Mouse (Mus musculus) lung, embryonic 15.5 days (tissue): ENCODE data around the gene Olfr519. TPM values are rescaled to one million over a fixed set of nuclear protein-coding genes. Genes with fewer than 3 reads are reported as not detected.

Source experiments
- ATAC-seq: fragments of 200-750 bp; cut with Nextera tagmentation; 2 replicates; pipeline ENCODE4 v1.8.0; 2017; ENCODE audit warnings: moderate number of reproducible peaks, borderline replicate concordance; ENCODE audit not compliant: low FRiP score, low TSS enrichment; ENCODE audit errors: extremely low read depth
- H3K27ac ChIP-seq: fragments of 300-500 bp; sonication (generic); 2 replicates; pipeline ENCODE4 v1.5.1; 2015; ENCODE audit warnings: moderate library complexity, mild to moderate bottlenecking, inconsistent platforms
- H3K27me3 ChIP-seq: fragments of 300-500 bp; sonication (generic); 2 replicates; pipeline ENCODE4 v1.6.1; 2015; ENCODE audit warnings: inconsistent platforms
- H3K36me3 ChIP-seq: fragments of 300-500 bp; sonication (generic); 2 replicates; pipeline ENCODE4 v1.6.1; 2015; ENCODE audit warnings: inconsistent platforms
- H3K4me1 ChIP-seq: fragments of 300-500 bp; sonication (generic); 2 replicates; pipeline ENCODE4 v1.6.1; 2015; ENCODE audit warnings: inconsistent platforms
- H3K4me2 ChIP-seq: fragments of 300-500 bp; sonication (generic); 2 replicates; pipeline ENCODE4 v1.6.1; 2015; ENCODE audit warnings: inconsistent platforms, mild to moderate bottlenecking, moderate library complexity
- H3K4me3 ChIP-seq: fragments of 300-500 bp; sonication (generic); 2 replicates; pipeline ENCODE4 v1.5.1; 2015; ENCODE audit warnings: mild to moderate bottlenecking, inconsistent platforms
- H3K9ac ChIP-seq: fragments of 300-500 bp; sonication (generic); 2 replicates; pipeline ENCODE4 v1.6.1; 2015; ENCODE audit warnings: inconsistent platforms
- H3K9me3 ChIP-seq: fragments of 300-500 bp; sonication (generic); 2 replicates; pipeline ENCODE4 v1.6.1; 2016; ENCODE audit warnings: inconsistent platforms
- WGBS: fragments of 180-500 bp; shearing (Covaris S2); methylation state at CpG from one replicate; pipeline ENCODE4 v1.1.7; 2015; 5-methylcytosine and 5-hydroxymethylcytosine counted together
- polyA plus RNA-seq: library from polyadenylated mRNA; unstranded; fragments of >200 nt; fragmentation: Nextera tagmentation; extraction: Ambion mirVana; gene quantifications from 2 replicates; pipeline ENCODE4 v1.2.1, GENCODE M21; 2015

Gene Olfr519
- not detected in 2 replicates for polyA plus RNA-seq

DNA sequence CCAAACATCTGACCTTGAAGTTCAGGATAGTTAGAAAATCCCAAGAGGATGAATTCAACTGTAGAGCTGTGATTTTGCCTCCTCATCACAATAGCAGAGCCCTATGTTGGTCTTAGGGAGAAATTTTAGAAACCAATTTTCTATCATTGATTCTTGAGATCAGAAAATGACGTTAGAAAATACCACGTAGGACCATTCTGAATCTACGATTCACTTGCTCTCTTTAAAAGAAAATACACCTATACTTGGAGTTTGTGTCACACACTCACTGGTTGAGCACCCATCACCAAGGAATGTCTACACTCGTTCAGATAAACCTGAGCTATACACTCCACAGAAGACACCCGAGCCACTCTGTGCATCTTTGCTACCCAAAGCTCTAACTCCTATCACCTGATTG lies at the start of gene Olfr519:
Gene Olfr519 (minus strand): TSS at position 101 of the 400 bp plus-strand sequence.
- Histone ChIP-seq H3K4me3 (no peak within 1 kb of the TSS), H3K36me3 (no peaks in the 10 kb centered on the region), H3K4me2 (no peak within 1 kb of the TSS), H3K9ac (no peak within 1 kb of the TSS), H3K27me3 (no peaks in the 10 kb centered on the region), H3K27ac (no peak within 1 kb of the TSS), H3K9me3 (no peaks in the 10 kb centered on the region), H3K4me1 (no peaks in the 10 kb centered on the region)
- WGBS = 82% methylated on average over 5 of the region's 5 CpGs
- ATAC-seq = no peak

DNA sequence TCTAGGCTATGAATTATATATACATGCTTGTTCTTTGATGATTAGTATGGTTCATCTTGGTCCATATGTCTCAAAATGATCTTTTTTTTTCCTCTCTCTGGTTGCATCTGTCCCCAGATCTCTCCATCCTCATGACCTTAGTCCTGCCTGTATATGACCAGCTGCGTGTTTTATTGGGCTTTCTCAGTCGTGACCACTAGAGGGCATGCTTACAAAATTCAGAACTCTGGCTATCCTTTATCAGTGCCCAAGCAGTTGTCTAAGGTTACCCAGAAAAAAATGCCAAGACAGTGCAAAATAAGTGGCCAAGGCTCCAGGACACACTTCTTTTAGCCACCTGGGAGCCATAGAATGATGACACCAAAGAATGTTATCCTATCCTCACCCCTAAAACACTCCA lies 49.8 kb upstream of the Olfr519 start:
- Histone ChIP-seq H3K27me3 (peaks cover under 1% of the 10 kb centered on the region; the same call in 1 of the 2 replicates), H3K4me3 (no peak overlapping the region), H3K9ac (no peak overlapping the region), H3K9me3 (no peaks in the 10 kb centered on the region), H3K4me1 (no peaks in the 10 kb centered on the region), H3K4me2 (no peak overlapping the region), H3K27ac (no peak overlapping the region), H3K36me3 (peaks cover 48% of the 10 kb centered on the region)
- WGBS = 2% methylated on average over 2 of the region's 2 CpGs
- ATAC-seq = no peak

DNA sequence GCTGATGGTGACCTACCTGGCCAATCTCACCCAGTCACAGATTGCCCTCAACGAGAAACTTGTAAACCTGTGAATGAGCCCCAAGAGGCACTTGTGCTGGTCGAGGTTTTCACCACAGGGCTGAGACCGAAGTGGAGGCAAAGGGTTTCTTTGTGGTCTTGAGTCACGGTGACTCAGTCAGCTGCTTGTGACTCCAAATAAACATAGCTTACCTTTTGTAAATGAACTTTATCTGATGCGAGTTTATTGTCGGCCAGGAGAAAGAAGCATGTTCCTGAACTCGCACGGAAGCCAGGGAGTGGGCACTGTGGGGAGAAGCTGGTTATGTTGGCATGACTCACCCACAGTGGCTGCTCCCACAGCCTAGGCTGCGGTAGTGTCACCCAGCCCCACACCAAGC lies 47.2 kb upstream of the Olfr519 start:
- H3K4me2 ChIP-seq = no peak overlapping the region
- H3K9ac ChIP-seq = no peak overlapping the region
- H3K4me3 ChIP-seq = no peak overlapping the region
- no peak overlapping the region for H3K27ac ChIP-seq
- no peaks in the 10 kb centered on the region for H3K9me3 ChIP-seq
- 84% methylated on average over 9 of the region's 9 CpGs for WGBS
- H3K36me3 ChIP-seq = peaks cover 65% of the 10 kb centered on the region
- no peak for ATAC-seq
- no peaks in the 10 kb centered on the region for H3K4me1 ChIP-seq
- no peaks in the 10 kb centered on the region for H3K27me3 ChIP-seq

DNA sequence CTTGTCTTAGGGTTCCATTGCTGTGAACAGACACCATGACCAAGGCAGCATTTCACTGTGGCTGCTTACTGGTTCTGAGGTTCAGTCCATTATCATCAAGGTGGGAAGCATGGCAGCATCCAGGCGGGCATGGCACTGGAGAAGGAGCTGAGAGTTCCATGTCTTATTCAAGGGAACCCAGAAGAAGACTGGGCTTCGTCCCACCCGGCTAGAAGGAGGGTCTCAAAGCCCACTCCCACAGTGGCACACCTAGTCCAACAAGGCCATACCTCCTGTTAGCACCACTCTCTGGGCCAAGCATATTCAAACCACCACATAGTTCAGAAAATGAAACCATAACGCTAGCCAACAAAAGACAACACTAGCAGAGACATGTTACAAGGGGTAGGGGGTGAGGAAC lies 42.4 kb upstream of the Olfr519 start:
- Histone ChIP-seq H3K4me2 (no peak overlapping the region), H3K9me3 (no peaks in the 10 kb centered on the region), H3K4me1 (peaks cover 10% of the 10 kb centered on the region), H3K36me3 (peaks cover 43% of the 10 kb centered on the region), H3K27me3 (no peaks in the 10 kb centered on the region), H3K4me3 (no peak overlapping the region), H3K27ac (no peak overlapping the region), H3K9ac (no peak overlapping the region)
- WGBS = 85% methylated on average over 4 of the region's 4 CpGs
- no peak for ATAC-seq

DNA sequence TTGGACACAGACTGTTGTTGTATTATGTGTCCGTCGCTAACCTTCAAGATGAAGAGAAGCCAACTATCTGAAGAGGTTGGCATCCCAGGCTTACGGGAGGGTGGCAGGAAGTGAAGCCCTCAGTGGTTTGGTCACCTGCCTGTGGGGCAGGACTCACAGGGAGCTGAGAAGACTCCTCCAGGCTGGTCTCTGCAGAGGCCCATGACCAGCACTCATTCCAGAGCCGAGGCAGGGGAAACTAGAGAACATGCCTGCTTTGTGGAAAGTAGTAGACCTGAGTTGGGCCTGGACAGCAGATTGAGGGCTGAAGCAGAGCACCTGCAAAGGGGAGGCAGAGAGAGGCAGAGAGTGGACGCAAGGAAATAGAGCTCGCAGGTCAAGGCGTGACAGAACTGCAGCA lies 41.2 kb upstream of the Olfr519 start:
- Histone ChIP-seq H3K27me3 (no peaks in the 10 kb centered on the region), H3K4me3 (peak overlapping the region; percentile 89), H3K27ac (no peak overlapping the region), H3K9ac (peak overlapping the region; percentile 95; the same call in 1 of the 2 replicates), H3K9me3 (no peaks in the 10 kb centered on the region), H3K4me1 (peaks cover 10% of the 10 kb centered on the region), H3K36me3 (peaks cover 31% of the 10 kb centered on the region), H3K4me2 (peak overlapping the region; percentile 81)
- WGBS = 78% methylated on average over 7 of the region's 7 CpGs
- ATAC-seq = no peak

DNA sequence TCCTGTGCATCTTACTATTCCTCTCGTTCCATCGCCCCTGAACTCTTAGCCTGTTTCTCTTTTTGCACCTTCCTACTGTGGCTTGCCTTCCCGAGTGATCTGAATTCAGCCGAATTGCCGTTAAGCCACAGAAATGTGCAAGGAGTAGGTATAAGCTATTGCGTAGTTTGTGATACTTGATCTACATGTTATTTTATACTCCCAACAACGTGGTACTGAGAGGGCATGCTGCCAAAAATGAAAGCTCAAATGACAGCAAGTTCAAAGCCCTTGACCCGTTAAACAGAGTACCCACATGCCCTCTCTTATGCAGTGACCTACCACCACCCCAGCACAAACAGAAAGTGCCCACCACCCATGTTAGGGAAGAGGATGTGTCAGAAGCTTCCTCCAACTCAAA lies 40.6 kb upstream of the Olfr519 start:
- WGBS = 1% methylated on average over 8 of the region's 8 CpGs
- 0 out of 2 replicates have a peak overlapping the region, but pooled peaks have one; percentile 63 for H3K27ac ChIP-seq

DNA sequence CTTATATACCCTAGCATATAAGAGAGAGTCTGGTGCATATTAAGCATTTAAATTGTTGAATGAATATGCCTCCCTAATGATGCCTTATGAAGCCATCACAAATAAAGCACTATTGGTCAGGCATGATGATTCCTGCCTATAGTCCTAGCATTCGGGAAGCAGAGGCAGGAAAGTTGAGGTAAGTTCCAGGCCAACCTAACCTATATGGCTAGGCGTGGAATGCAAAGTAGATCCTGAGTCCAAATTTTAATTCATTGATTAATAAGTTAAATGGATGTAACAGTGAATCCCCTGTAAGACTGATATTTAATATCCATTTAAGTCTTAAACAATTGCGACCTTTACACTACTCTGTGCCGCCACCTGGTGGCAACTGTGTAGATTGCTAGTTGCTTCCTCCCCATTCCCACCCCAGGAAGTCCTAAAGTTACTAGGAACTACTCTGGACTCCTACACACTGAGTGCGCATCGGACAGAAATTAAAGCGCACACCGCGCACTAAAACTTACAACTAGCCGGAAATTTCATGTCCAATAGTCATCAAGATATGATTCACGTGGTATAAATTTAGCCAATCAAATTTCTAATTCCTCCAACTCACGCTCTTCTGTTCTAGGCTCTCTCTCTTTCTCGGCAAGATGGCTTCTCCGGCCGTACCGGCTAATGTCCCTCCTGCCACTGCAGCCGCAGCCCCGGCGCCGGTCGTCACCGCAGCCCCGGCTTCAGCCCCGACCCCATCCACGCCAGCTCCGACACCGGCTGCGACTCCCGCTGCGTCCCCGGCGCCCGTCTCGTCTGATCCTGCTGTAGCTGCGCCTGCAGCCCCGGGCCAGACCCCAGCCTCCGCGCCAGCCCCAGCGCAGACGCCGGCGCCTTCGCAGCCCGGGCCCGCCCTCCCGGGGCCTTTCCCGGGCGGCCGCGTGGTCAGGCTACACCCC lies 39.8 kb upstream of the Olfr519 start, which contains the start of gene Eif3f:
Gene Eif3f (plus strand): TSS at position 624 of the 938 bp plus-strand sequence.
- no peaks in the 10 kb centered on the region for H3K9me3 ChIP-seq
- WGBS = 2% methylated on average over 46 of the region's 50 CpGs
- H3K4me2 ChIP-seq = peak within 1 kb of the TSS; percentile 81
- no peaks in the 10 kb centered on the region for H3K27me3 ChIP-seq
- H3K9ac ChIP-seq = peak within 1 kb of the TSS; percentile 95
- H3K4me1 ChIP-seq = peaks cover 10% of the 10 kb centered on the region
- peak; percentile 95 for ATAC-seq
- peaks cover 18% of the 10 kb centered on the region for H3K36me3 ChIP-seq
- H3K27ac ChIP-seq = peak within 1 kb of the TSS; percentile 63
- H3K4me3 ChIP-seq = peak within 1 kb of the TSS; percentile 89

More for the DNA sequence above, 40.6 kb upstream of the Olfr519 start:
- Histone ChIP-seq H3K4me2 (peak overlapping the region; percentile 81), H3K36me3 (peaks cover 26% of the 10 kb centered on the region), H3K9ac (peak overlapping the region; percentile 95), H3K27me3 (no peaks in the 10 kb centered on the region), H3K9me3 (no peaks in the 10 kb centered on the region), H3K4me3 (peak overlapping the region; percentile 89), H3K4me1 (peaks cover 10% of the 10 kb centered on the region)
- ATAC-seq = no peak

DNA sequence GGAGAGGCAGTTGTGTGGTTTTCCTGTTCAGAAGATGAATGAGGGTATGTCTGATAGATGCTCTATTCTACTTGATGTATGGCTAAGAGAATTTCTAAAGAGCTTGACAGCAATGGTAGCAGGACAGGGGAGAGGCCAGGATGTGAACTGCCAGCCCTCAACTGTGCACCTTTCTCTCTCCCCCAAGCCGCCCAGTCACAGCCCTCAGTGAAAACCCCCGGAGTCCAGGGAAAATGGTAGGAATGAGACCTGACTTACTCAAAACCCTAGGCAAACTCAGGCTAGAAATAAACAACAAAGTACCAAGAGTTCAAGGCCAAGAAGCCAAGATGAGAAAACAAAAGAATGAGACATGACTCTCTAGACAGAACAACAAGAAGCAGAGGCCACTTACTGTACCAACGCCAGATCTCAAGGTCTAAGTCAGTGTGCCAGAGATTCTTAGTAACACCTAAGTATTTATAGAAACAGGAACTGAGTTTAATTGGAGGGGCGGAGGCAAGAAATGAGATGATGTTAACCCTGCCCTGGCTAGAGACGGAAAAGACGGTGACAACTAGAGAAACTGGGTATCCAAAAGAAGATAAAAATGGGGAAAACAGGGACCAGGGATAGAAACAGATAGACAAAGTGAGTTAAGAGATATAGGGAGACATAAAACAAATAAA lies 35.6 kb upstream of the Olfr519 start, which contains the start of gene Nlrp10:
Gene Nlrp10 (minus strand): TSS at position 453 of the 668 bp plus-strand sequence.
- Histone ChIP-seq H3K4me1 (0 out of 2 replicates have a peak, but pooled peaks cover under 1% of the 10 kb centered on the region), H3K27ac (no peak within 1 kb of the TSS), H3K9ac (no peak within 1 kb of the TSS), H3K4me2 (no peak within 1 kb of the TSS), H3K4me3 (no peak within 1 kb of the TSS), H3K9me3 (no peaks in the 10 kb centered on the region), H3K27me3 (no peaks in the 10 kb centered on the region), H3K36me3 (no peaks in the 10 kb centered on the region)
- 42% methylated on average over 6 of the region's 6 CpGs for WGBS
- ATAC-seq = no peak

DNA sequence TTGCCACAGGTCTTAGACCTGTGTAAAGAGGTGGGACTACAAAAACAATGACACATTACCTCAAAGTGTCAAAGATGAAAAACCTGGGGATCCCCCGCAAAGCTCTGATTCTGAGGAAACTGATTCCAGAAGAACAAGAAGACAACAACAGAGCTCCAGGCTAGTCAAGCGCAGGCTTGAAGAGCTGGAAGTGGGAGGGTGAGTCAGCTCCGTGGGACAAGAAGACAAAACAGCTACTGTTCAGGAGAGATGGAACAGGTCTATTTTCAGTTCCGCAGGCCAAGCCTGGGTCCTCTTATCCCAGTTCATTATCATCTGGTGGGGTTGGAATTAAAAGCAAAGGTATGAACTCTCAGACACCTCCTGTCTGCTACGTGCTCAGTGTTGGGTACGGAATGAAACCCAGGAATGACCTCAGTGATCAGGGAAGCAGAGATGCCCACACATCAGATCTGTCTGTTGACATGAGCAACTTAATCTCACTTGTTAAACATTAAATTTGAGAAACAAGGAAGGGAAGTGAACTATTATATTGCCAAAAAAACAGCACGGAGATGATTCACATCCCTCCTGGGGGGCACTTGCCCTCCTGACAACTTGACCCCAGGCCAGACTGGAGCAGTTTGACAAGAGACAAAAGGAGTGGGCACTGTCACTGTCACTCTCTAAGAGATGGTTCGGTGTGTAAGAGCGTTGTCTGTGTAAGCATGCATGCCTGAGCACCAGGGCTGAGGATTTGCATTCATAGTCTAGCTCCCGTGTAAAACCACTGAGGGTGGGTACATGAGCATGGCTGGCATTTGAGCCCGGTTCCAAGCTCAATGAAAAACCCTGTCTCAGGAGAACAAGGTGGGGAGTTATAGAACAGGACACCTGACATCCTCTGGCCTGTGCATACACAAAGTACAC lies 34.3 kb upstream of the Olfr519 start:
- Histone ChIP-seq H3K4me1 (no peaks in the 10 kb centered on the region), H3K9me3 (no peaks in the 10 kb centered on the region), H3K27me3 (no peaks in the 10 kb centered on the region), H3K36me3 (no peaks in the 10 kb centered on the region), H3K4me3 (no peak overlapping the region), H3K4me2 (no peak overlapping the region), H3K9ac (no peak overlapping the region), H3K27ac (no peak overlapping the region)
- ATAC-seq = no peak
- WGBS = 71% methylated on average over 11 of the region's 11 CpGs

DNA sequence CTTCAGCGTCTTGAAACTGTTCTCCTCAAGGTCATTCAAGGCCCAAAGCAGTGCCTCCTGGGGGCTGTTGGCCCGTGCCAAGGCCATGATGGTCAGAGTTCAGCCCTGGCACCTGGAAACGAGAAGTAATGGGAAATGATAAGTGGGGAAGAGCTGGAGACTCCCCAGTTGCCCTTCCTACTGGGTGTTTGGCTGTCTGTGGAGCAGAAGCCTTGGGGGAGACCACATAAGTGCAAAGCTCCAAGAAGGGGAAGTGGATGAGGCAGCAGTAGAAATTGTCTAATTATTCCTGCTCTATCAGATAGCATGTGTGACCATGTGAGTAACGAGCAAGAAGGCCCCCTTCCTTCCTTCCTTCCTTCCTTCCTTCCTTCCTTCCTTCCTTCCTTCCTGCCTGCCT lies 32.8 kb upstream of the Olfr519 start:
- 63% methylated on average over 4 of the region's 4 CpGs for WGBS
- no peak for ATAC-seq
- Histone ChIP-seq H3K4me3 (no peak overlapping the region), H3K9ac (no peak overlapping the region), H3K27me3 (no peaks in the 10 kb centered on the region), H3K4me1 (no peaks in the 10 kb centered on the region), H3K9me3 (no peaks in the 10 kb centered on the region), H3K27ac (no peak overlapping the region), H3K36me3 (no peaks in the 10 kb centered on the region), H3K4me2 (no peak overlapping the region)

DNA sequence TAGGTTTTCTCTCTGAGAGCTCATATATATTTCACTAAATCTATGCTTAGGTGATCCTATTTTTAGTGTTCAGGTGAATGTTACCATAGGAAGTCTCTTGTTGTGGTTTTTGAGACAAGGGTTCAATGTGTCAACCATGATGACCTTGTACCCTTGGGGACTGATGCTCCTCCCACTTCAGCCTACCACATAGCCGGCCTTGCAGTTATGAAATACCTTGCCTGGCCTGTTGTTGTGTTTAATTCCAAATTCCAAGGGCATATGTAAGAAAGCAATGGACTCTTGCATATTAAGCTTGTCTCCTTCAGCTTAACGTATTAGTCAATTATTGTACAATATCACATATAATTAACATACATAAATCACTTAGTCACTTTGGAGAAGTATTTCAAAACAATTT lies 9.7 kb upstream of the Olfr519 start:
- Histone ChIP-seq H3K27ac (no peak overlapping the region), H3K36me3 (no peaks in the 10 kb centered on the region), H3K9ac (no peak overlapping the region), H3K4me2 (no peak overlapping the region), H3K27me3 (no peaks in the 10 kb centered on the region), H3K4me1 (no peaks in the 10 kb centered on the region), H3K9me3 (no peaks in the 10 kb centered on the region), H3K4me3 (no peak overlapping the region)
- WGBS = 64% methylated on average over 2 of the region's 2 CpGs
- no peak for ATAC-seq
